Mouse (Mus musculus): ENCODE measurements around the gene Sphk2.

Gene Sphk2

DNA sequence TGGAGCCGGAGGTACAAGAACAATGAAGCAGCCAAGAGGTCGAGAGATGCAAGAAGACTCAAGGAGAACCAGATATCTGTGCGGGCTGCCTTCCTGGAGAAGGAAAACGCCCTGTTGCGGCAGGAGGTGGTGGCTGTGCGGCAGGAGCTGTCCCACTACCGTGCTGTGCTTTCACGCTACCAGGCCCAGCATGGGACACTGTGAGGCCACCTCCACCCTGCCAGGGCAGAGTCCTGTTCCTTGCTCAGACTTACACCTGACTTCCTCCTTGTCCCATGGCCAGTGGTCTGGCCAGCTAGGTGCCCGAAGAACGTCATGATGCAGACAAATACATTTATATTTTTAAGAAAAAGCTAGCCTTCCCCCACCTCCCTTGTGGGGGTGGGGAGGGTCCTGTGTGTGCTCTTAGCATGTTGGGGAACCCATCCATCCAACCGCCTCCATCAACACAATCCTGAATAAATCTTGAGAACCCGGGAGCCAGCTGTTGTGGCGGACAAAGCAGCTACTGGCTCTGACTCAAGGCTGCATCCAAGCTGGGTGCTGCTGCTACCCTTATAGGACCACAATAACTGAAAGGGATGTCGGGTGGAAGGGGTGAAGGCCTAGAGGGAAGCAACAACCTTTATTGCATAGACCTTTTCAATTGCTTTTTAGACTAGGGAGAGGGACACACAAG lies 8.0 kb downstream of the Sphk2 start:
- DNase-seq = no peak

DNA sequence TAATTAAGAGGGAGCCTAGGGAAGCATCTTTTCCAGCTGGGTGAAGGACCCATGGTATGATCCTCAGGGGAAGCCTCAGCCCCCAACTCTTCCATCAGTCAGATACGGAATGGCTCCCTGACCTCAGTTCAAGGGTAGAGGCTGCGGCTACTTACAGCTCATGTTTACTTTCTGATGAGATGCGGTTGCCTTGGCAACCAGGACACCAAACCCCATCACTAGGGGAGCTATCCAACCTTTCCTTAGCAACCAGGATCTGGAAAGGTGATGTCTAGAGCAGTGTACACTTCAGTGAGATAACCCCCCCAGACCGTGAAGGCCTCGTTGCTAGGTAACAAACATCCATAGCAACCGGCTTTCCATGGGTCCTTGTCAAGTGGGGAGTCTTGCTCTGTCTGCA lies 8.8 kb downstream of the Sphk2 start:
- DNase-seq = no peak

DNA sequence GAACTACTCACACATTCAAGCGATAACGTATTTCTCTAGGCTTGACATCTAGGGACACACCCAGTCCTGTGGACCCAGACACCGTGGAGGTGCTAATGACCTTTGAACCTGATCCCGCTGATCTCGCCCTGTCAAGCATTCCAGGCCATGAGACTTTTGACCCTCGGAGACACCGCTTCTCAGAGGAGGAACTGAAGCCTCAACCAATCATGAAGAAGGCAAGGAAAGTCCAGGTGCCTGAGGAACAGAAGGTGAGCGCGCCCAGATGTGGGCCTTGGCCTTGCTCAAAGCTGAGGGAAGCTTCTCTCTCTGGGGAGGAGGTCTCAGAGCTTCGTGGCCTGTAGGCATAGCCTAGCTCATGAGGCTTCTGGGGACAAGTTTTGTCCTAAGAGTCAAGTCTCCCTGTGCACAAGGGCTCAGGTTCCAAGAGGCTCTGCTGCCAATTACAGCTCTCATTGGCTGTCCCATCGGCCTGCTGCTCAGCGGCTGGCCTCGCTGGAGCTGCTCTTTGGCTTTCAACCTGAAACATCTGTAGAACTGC lies 9.5 kb downstream of the Sphk2 start:
- no peak for DNase-seq

DNA sequence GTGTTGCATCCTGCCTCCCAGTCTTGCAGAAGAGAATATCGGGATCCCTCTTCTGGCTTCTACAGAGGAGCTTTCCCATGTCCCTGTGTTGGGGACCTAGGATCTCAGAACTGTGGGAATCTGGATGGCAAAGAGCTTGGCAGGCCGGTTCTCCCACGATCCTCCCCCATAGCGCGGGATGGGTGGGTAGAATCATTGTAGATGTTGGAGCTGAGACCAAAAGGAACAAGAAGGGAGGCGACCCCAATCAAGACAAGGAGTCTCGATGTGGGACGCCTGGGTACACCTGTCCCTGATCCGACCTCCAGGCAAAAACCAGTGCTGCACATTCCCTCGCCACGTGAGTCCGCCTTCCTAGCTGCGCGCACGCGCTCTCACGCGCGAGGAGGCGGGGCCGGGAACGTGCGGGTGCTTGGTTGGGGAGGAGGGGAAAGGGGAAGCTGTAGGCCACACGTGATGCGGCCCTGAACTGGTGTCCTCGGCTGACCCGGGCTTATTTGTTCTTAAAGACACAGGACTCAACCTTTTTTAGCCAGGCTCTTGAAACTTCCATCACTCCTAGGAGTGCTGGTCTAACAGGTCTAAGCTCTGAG lies 10.3 kb downstream of the Sphk2 start:
- peak; percentile 93 for DNase-seq

DNA sequence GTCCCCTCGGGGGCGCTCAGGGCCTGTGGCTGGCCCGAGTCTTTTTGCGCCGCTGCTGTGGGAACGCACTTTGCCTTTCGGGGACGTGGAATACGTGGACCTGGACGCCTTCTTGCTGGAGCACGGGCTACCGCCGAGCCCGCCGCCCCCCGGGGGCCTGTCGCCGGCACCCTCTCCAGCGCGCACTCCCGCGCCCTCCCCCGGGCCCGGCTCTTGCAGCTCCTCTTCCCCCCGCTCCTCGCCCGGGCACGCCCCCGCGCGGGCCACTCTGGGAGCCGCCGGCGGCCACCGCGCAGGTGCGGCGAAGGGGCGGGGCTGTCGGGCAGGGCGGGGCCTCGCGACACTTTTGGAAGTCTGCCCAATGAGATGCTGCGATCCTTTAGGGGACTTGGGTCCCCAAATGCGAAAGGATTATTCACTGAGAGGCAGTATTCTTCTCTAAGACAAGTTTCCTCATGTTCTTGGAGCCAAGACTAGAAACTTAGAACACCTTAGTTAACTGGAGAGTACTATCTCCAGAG lies 11.0 kb downstream of the Sphk2 start:
- DNase-seq = peak; percentile 86

DNA sequence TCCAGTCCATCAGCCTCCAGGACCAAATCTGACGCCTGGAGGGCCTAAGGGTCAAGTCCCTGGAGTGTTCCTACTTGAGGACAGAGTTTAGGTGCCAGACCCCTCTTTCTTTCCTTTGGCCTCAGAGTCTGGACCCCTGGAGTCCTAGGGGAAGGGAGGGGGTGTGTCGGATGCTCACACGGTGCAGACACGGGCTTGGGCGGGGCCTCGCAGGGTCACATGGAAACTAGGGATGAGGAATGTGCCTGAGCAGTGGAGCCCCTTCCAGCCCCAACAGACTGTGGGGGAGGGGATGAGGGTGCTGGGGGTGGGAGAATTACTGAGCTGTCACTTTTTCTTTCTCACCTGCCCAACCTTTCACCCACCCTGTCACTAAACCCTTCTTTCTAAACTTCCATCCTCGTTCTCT lies 11.9 kb downstream of the Sphk2 start:
- DNase-seq = peak; percentile 80

DNA sequence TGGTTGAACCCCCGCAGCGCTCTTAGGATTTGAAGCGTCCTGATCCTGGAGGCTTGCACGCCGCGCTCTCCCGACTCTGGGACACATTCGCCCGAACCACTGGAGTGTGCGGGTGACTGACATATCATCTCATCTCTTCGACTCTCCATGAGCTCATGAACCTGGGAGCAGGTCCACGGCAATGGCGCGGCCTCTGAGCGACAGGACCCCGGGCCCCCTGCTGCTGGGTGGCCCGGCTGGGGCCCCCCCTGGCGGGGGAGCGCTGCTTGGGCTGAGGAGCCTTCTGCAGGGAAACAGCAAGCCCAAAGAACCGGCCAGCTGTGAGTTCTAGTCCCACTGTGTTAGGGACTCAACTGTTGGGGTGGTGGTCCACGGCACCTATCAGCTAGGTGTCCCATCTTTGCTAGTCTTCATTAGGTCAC lies 12.3 kb downstream of the Sphk2 start:
- DNase-seq = no peak

DNA sequence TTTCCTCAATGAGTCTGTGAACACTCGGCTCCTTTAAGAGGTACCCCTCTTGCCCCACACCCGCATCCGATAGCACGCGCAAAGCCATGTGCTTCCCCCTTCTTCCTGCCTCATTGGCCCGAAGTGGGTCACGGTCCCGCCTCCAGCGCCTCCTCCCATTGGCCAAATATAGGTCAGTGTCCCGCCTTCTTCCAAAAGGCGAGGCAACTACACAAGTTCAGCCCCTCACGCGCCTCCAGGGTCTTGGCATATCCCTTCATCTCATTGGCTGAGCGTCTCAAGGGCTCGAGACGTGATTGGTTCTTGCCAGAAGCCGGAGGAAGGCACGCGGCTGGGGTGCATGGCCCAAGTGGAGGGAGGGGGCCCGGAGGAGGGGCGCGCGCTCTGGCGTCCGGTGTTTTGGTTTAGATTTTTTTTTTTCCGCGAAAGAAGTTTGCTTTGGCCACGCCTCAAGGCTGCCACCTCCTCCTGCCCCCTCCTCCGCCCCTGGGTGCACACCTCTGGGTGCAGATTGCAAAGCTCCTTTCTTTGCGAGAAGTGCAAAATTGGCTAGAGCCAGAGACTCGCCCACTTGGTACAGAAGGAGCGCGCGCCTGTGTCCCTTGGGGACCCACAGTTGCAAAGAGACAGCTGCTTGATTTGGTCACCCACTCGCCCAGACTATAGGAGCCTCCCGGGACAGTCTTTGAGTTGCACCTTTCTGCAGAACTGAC lies 12.9 kb downstream of the Sphk2 start, which contains the start of gene Dbp:
Gene Dbp (plus strand): TSS at position 359 of the 713 bp plus-strand sequence.
- peak; percentile 100 for DNase-seq

DNA sequence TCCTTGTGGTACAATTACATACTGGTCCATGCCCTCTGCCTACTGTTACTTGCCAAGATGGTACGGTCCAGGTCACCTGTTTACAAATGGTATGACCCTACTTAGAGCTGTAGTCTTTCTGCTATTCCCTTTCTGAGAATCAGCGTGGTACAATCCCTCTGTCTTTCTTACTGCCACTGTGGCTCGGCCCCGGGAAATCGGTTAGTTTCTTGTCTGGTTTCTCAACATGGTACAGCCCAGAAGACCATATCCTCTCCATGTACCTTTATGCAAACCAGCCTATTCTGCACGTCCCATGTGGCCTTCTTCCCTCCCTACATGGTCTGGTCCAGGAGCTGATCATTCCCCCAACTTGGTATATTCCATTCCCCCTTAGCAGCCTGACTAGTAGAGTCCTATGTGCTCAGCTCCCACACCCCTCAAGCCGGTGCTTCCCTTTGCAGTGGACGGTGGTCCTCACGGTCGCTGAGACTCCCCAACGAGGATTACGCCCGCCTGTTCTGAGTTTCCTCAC lies 13.7 kb downstream of the Sphk2 start:
- DNase-seq = peak; percentile 81

DNA sequence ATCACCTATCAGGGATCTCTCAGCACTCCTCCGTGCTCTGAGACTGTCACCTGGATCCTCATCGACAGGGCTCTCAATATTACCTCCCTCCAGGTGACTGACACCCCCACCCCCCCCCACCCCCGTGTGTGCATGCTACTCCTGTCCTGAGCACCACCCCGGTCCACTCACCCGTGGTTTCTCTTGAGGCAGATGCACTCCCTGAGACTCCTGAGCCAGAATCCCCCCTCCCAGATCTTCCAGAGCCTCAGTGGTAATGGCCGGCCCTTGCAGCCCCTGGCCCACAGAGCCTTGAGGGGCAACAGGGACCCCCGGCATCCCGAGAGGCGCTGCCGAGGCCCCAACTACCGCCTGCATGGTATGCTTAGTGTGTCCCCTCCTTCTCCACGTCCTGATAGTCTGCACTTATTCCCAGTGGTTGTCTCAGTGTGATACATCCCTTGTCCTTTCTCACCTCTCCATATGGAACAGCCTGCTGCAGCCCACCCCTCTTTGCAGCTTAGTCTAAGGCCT lies 14.2 kb downstream of the Sphk2 start:
- no peak for DNase-seq

DNA sequence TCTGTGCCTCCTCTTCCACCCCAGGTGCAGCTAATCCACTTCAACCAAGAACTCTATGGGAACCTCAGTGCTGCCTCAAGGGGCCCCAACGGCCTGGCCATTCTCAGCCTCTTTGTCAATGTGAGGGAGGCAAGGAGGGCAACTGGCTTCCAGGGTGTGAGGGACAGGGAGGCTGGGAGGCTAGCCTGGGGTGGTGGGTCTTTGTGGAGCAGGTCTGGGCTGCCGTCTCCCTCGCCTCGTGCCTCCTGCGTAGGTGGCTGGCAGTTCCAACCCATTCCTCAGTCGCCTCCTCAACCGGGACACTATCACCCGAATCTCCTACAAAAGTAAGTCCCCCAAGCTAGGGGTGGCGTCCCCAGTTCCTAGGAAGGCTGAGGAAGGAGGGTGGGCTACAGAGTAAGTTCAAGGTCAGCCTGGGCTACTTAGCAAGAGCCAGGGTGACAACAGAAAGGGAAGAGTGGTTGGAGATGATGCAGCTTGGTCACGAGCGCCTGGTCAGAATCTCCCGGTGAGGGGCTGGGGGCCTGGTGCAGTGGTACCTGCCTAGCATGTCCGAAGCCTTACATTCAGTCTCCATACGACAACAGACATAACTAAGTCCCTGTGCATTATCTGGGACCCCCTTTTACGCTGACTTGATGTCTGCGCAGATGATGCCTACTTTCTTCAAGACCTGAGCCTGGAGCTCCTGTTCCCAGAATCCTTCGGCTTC lies 14.8 kb downstream of the Sphk2 start:
- DNase-seq = no peak

DNA sequence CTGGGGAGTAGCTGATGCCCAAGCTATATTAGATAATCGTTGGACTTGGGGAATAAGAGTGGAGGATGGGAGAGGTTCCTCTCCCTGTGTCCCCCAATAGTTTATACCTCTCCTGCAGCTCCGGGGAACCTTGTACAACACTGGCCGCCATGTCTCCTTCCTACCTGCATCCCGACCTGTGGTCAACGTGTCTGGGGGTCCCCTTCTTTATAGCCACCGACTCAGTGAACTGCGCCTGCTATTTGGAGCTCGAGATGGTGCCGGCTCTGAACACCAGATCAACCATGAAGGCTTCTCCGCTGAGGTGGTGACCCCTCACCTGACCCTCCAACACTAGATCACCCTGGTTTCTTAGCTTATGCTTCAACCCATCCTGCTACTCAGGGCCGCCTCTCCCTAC lies 15.5 kb downstream of the Sphk2 start:
- DNase-seq = no peak

DNA sequence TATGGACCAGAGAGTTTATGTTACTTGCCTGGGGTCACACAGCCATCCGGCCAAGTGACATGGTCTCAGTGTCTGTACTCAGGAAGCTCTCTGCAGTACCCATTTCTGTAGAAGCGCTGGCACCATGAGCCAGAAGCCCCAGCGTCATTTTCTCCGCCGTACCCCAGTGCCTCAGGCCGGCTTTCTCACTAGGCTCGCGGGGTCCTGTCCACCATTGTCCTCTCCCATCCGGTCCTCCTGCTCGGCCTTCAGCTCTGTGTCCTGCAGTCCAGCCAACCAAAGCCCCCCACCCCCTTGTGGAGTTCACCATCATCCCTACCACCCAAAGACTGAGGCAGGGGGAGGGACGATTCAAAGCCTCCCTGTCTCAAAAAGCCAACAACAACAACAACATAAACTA lies 16.2 kb downstream of the Sphk2 start:
- no peak for DNase-seq

DNA sequence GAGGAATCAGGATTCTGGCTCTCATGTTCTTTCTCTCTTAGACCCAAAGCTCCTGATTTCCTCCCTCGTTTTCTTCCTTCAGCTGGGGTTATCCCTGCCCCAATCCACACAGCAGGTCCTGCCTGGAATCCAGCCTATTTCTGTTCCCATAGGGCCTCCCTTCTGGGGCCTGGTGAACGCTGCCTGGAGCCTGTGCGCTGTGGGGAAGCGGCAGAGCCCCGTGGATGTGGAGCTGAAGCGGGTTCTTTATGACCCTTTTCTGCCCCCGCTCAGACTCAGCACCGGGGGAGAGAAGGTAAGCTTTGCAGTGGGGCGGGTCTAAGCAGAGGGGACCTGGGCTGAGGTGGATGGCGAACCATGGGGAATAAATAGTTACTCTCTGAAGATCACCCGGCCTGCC lies 16.7 kb downstream of the Sphk2 start:
- no peak for DNase-seq

DNA sequence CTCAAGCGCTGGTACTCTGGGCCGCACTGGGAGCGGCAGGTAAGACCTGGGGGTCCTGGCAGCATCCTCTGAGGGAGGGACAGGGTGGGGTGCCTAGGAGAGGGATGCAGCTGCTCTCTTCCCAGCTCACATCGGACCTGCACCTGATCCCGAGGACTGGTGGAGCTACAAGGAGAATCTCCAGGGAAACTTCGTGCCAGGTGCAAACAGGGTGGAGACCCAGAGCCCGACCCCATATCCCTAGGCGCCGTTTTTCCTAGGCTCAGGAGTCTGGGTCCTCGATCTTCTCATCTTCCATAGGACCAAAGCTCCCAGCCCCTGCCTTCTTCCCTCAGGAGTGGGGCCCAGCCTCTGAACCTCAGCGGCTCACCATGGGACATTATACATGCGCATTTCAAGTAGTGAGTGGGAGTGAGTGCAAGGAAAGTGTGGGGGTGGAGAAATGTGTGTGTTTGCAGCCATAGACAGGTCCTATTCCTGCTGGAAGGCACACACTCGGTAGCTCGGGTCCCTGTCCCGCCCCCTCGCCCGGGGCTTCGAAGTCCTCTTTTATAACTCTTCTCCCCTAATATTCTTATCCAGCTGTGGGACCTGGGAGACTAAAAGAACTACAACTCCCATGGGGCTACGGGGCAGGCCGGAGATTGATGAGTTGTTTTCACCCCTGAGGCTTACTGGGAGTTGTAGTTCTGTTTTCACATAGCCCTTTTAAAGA lies 17.3 kb downstream of the Sphk2 start:
- DNase-seq = peak; percentile 89

DNA sequence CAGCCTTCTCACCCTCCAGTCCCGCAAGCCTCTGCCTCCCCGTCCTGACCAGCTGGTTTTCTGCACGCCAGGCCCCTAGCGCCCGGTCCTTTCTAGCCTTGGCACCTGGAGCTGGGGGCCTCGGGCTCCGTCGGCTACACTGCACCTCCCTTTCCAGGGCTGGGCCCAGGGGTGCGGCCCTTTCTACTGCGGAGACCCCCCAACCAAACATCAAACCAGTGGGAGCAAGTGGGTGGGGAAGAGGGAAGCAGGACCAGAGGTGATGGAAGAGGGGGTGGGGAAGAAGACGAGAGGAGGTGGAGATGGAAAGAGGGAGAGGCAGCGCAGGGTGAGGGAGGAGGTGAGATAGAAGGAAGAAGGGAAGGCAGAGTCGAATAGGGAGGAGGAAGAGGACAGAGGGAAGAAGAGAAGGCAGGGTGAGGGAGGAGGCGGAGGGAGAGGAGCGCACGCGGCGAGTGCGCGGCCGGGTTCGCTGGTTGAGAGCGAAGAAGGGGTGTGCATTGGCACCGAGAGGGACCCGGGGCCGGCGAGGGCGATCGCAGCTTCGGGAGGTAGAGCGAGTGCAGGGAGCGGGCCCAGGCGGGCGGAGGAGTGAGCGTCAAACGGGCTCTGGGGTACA lies 18.2 kb downstream of the Sphk2 start, which contains the start of gene Car11:
Gene Car11 (plus strand): TSS at position 321 of the 619 bp plus-strand sequence.
- DNase-seq = peak; percentile 67

DNA sequence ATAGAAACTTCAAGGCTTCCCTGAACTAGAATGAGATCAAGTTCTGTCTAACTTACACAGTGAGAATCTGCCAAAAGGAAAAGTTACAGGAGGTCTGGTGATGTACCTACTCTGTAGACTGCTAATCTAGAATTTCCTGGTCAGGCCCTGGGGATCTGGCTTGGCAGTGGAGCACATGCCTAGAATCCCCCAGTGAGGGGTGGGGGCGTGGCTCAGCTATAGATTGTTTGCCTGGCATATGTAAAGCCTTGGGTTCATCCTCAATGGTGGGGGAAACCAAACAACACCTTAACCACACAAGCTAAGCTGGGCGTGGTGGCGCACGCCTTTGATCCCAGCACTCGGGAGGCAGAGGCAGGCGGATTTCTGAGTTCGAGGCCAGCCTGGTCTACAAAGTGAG lies 19.9 kb downstream of the Sphk2 start:
- no peak for DNase-seq

DNA sequence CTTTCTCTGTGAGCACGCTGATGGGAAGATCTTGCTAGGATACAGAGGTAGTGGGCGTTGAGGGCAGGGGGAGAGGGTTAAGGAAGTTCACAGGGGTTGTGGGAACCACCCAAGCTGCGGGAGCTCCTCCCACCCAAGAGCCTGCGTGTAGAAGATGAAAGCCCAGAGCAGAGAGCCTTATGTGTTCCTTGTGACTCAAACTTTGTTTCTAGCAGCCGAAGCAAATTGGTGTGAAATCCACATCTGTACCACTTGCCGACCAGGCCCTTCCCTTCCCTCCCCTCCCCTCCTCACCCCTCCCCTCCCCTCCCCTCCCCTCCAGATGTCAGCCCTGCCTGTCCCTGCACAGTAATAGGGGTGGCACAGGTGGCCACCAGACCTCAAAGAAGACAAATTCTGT lies 22.7 kb downstream of the Sphk2 start:
- no peak for DNase-seq

DNA sequence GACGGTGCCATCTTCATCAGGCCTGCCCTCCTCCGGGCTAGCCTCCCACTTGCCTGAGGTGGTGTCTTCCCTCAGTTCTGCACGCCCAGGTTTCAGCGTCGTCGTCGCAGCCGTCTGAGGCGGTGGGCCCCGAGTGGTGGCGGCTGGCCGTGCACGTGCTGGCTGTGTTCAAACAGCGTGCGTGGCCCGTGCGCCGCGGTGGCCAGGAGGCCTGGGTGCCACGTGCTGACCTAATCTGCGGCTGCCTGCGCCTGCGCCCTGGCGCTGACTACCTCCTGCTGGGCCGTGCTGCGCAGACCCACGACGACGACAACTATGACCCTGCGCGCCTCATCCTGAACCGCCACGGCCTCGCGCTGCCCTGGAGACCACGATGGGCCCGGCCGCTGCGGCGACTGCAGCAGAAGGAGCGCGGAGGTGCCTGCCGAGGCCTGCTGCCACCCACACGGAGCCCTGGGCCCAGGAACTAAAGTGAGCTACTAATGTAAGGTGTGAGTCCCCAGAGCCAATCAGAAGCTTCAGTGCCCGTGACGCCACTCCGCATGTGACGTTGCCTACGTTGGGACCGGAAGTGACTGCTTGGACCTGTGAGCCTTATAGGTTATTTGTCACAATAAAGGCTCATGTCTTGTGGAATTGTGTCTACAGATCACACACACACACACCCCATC lies 23.7 kb downstream of the Sphk2 start, which contains the start of gene Sec1:
Gene Sec1 (minus strand): TSS at position 482 of the 671 bp plus-strand sequence.
- no peak for DNase-seq

DNA sequence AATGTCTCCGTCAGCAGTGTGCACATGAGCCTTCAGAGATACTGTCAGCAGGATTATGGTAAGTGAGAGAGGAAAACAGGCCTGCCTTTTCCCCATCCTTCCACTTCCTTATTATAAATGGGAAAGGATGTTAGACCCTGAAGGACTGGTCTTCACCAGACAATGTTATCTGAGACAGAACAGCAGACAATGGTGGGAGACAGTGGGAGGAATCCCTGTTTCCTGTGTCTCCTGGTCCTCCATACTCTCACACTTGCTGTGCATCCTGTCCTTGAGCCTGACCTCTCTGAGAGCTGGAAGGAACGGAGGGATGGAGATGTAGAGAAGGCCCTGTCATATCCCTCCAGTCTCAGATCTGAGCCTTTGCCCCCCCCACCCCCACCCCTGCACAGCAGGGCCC lies 25.4 kb downstream of the Sphk2 start:
- no peak for DNase-seq

DNA sequence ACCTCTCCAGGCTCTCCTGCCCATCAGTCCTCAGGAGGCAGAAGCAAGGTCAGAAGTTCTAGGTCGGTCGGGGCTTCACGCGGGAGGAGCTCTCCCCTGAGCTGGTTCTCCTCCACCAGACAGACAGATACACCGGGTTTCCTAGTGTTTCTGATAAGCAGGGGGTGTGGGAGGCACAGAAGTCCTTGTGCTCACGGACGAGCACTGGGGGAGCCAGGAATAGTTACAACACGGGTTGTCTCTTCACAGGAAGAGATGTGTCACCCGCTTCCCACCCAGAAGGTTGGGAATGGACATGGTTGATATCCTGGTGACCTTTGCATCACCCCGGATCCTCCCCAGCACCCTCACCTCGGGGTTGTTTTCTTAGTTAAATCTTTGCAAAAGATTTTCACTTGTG lies 28.0 kb downstream of the Sphk2 start:
- no peak for DNase-seq
